Mouse (Mus musculus) bone marrow, adult 2 months (tissue): ENCODE measurements around the gene Trim61. TPM values are rescaled to one million over a fixed set of nuclear protein-coding genes. Genes with fewer than 3 reads are reported as not detected.

Source experiments
- H3K27ac ChIP-seq: fragments of 200-500 bp; 2 replicates; pipeline ENCODE4 v1.5.1; 2012; ENCODE audit warnings: low read depth, mild to moderate bottlenecking, control low read depth, inconsistent platforms, low read length; ENCODE audit not compliant: control insufficient read depth, poor library complexity, insufficient read depth
- H3K4me1 ChIP-seq: fragments of 200-500 bp; 2 replicates; pipeline ENCODE4 v1.6.1; 2011; ENCODE audit warnings: low read length; ENCODE audit not compliant: control insufficient read depth, insufficient read depth
- H3K4me3 ChIP-seq: fragments of 200-500 bp; replicated peaks from 2 replicates; pipeline ENCODE3; 2011; ENCODE audit warnings: mild to moderate bottlenecking, low read depth, low read length, control low read depth; ENCODE audit not compliant: control insufficient read depth
- CTCF ChIP-seq: fragments of 200-500 bp; IDR thresholded peaks from 2 replicates; pipeline ENCODE4 v1.5.1; 2011; ENCODE audit warnings: low read length, control low read depth; ENCODE audit not compliant: control insufficient read depth, insufficient read depth
- POLR2A ChIP-seq: fragments of 200-500 bp; IDR thresholded peaks from 2 replicates; pipeline ENCODE4 v1.6.1; 2011; ENCODE audit warnings: low read depth, mild to moderate bottlenecking, control low read depth, low read length, borderline replicate concordance; ENCODE audit not compliant: control insufficient read depth
- WGBS: fragments of 180-500 bp; shearing (Covaris S2); methylation state at CpG from one replicate; pipeline ENCODE4 v1.1.7; 2018; 5-methylcytosine and 5-hydroxymethylcytosine counted together
- polyA plus RNA-seq: library from polyadenylated mRNA; stranded (reverse); fragments of >200 nt; gene quantifications from 2 replicates; pipeline ENCODE4 v1.2.4, GENCODE M21; 2011; ENCODE audit warnings: low replicate concordance; ENCODE audit not compliant: missing spikeins, insufficient read depth, insufficient read length

The Trim61 gene
- not detected in 2 replicates for polyA plus RNA-seq

- no peak for TF ChIP-seq POLR2A
- TF ChIP-seq CTCF: no peak
- Histone ChIP-seq H3K4me1 (no peaks in the 10 kb centered on the region), H3K27ac (no peak within 1 kb of the TSS), H3K4me3 (no peak within 1 kb of the TSS)
- WGBS: 83% methylated on average over 8 of the region's 8 CpGs
These were observed at the start of gene Trim61, which contains the start of gene Trim60 for GRCm38 (mm10) chr8:65018423-65018822. Gene Trim61 (minus strand): TSS chr8:65018523. Gene Trim60 (minus strand): TSS chr8:65018584.

GRCm38 (mm10) chr8:65067694-65068472 is 49.6 kb upstream of the Trim61 start:
- WGBS: 58% methylated on average over 10 of the region's 10 CpGs
- Histone ChIP-seq H3K4me3 (no peak overlapping the region), H3K4me1 (no peaks in the 10 kb centered on the region), H3K27ac (no peak overlapping the region)
- TF ChIP-seq CTCF: no peak
- TF ChIP-seq POLR2A: no peak

- no peak overlapping the region for H3K27ac ChIP-seq
- H3K4me3 ChIP-seq: no peak overlapping the region
- H3K4me1 ChIP-seq: no peaks in the 10 kb centered on the region
- 84% methylated on average over 4 of the region's 4 CpGs for WGBS
- TF ChIP-seq POLR2A: no peak
- TF ChIP-seq CTCF: no peak
These were observed 48.7 kb upstream of the Trim61 start for GRCm38 (mm10) chr8:65067031-65067430.

- Histone ChIP-seq H3K27ac (no peak overlapping the region), H3K4me1 (no peaks in the 10 kb centered on the region), H3K4me3 (no peak overlapping the region)
- WGBS: 87% methylated on average over 3 of the region's 3 CpGs
- no peak for TF ChIP-seq CTCF
These were observed 47.3 kb upstream of the Trim61 start for GRCm38 (mm10) chr8:65065622-65066021.

- Histone ChIP-seq H3K27ac (no peak overlapping the region), H3K4me3 (no peak overlapping the region), H3K4me1 (no peaks in the 10 kb centered on the region)
- 50% methylated on average over 2 of the region's 2 CpGs for WGBS
- TF ChIP-seq POLR2A: no peak
- TF ChIP-seq CTCF: no peak
These were observed 45.7 kb upstream of the Trim61 start for GRCm38 (mm10) chr8:65064071-65064470.

GRCm38 (mm10) chr8:65062195-65062594 is 43.9 kb upstream of the Trim61 start:
- no peak overlapping the region for H3K4me3 ChIP-seq
- no peak overlapping the region for H3K27ac ChIP-seq
- H3K4me1 ChIP-seq: no peaks in the 10 kb centered on the region
- TF ChIP-seq CTCF: no peak
- TF ChIP-seq POLR2A: no peak
- WGBS: 77% methylated on average over 4 of the region's 4 CpGs

GRCm38 (mm10) chr8:65056722-65057121 is 38.4 kb upstream of the Trim61 start:
- Histone ChIP-seq H3K27ac (no peak overlapping the region), H3K4me1 (no peaks in the 10 kb centered on the region), H3K4me3 (no peak overlapping the region)
- TF ChIP-seq CTCF (no peak), POLR2A (no peak)
- 83% methylated on average over 4 of the region's 4 CpGs for WGBS

- WGBS: 68% methylated on average over 5 of the region's 5 CpGs
- no peak overlapping the region for H3K4me3 ChIP-seq
- TF ChIP-seq CTCF: no peak
- H3K4me1 ChIP-seq: no peaks in the 10 kb centered on the region
- no peak overlapping the region for H3K27ac ChIP-seq
These were observed 35.6 kb upstream of the Trim61 start for GRCm38 (mm10) chr8:65053968-65054367.
